Mouse (Mus musculus) stomach, embryonic 14.5 days (tissue): ENCODE data around the gene Neurl4. TPM values are rescaled to one million over a fixed set of nuclear protein-coding genes. Genes with fewer than 3 reads are reported as not detected.

Experiments
- ATAC-seq: fragments of 200-750 bp; cut with Nextera tagmentation; 2 replicates; pipeline ENCODE4 v1.8.0; 2017; ENCODE audit warnings: low read depth, moderate TSS enrichment; ENCODE audit not compliant: insufficient number of reproducible peaks, insufficient read depth, low FRiP score
- H3K27ac ChIP-seq: fragments of 300-500 bp; sonication (generic); 2 replicates; pipeline ENCODE4 v1.5.1; 2014; ENCODE audit warnings: mild to moderate bottlenecking, low read length, moderate library complexity, mixed read lengths
- H3K27me3 ChIP-seq: fragments of 300-500 bp; sonication (generic); 2 replicates; pipeline ENCODE4 v1.6.1; 2014; ENCODE audit warnings: low read length, control low read depth, mixed read lengths; ENCODE audit not compliant: control insufficient read depth, insufficient read depth
- H3K36me3 ChIP-seq: fragments of 300-500 bp; sonication (generic); 2 replicates; pipeline ENCODE4 v1.6.1; 2014; ENCODE audit warnings: mild to moderate bottlenecking, control low read depth, low read length, moderate library complexity, mixed read lengths; ENCODE audit not compliant: control insufficient read depth, insufficient read depth
- H3K4me1 ChIP-seq: fragments of 300-500 bp; sonication (generic); 2 replicates; pipeline ENCODE4 v1.6.1; 2014; ENCODE audit warnings: low read length, control low read depth, mixed read lengths; ENCODE audit not compliant: control insufficient read depth, insufficient read depth
- H3K4me2 ChIP-seq: fragments of 300-500 bp; sonication (generic); replicated peaks from 2 replicates; pipeline ENCODE4 v1.6.1; 2014; ENCODE audit warnings: low read depth, low read length, control low read depth
- H3K4me3 ChIP-seq: fragments of 300-500 bp; sonication (generic); 2 replicates; pipeline ENCODE4 v1.5.1; 2014; ENCODE audit warnings: low read depth, low read length, control low read depth
- H3K9ac ChIP-seq: fragments of 300-500 bp; sonication (generic); replicated peaks from 2 replicates; pipeline ENCODE4 v1.6.1; 2014; ENCODE audit warnings: low read depth, mild to moderate bottlenecking, control low read depth, low read length, moderate library complexity, mixed read lengths
- H3K9me3 ChIP-seq: fragments of 300-500 bp; sonication (generic); 2 replicates; pipeline ENCODE4 v1.6.1; 2016; ENCODE audit warnings: low read depth, low read length, control low read depth; ENCODE audit not compliant: control insufficient read depth
- WGBS: fragments of 180-500 bp; shearing (Covaris S2); extraction: QIAGEN DNeasy Blood & Tissue Kit; methylation state at CpG from one replicate; pipeline ENCODE4 v1.1.7; 2014; 5-methylcytosine and 5-hydroxymethylcytosine counted together
- polyA plus RNA-seq: library from polyadenylated mRNA; unstranded; fragments of >200 nt; fragmentation: Nextera tagmentation; extraction: Ambion mirVana; gene quantifications from 2 replicates; pipeline ENCODE4 v1.2.1, GENCODE M21; 2014

Gene Neurl4
- polyA plus RNA-seq, 1 experiment from 2014 or later = 12.6 TPM

- H3K4me1 ChIP-seq = peaks cover 23% of the 10 kb centered on the region
- 78% methylated on average over 3 of the region's 3 CpGs for WGBS
These were observed 22.5 kb upstream of the Neurl4 start for GRCm38 (mm10) chr11:69878399-69878798.

GRCm38 (mm10) chr11:69878952-69879351 is 21.9 kb upstream of the Neurl4 start:
- 0 out of 2 replicates have a peak overlapping the region, but pooled peaks have one; percentile 7 for H3K27ac ChIP-seq
- H3K4me1 ChIP-seq = peaks cover 23% of the 10 kb centered on the region
- no peaks in the 10 kb centered on the region for H3K36me3 ChIP-seq
- H3K27me3 ChIP-seq = no peaks in the 10 kb centered on the region
- H3K4me2 ChIP-seq = peak overlapping the region; percentile 71
- no peak overlapping the region for H3K9ac ChIP-seq
- no peaks in the 10 kb centered on the region for H3K9me3 ChIP-seq
- ATAC-seq = no peak
- peak overlapping the region; percentile 37 for H3K4me3 ChIP-seq
- WGBS = 83% methylated on average over 6 of the region's 6 CpGs

More at GRCm38 (mm10) chr11:69878399-69878798, 22.5 kb upstream of the Neurl4 start:
- Histone ChIP-seq H3K36me3 (no peaks in the 10 kb centered on the region), H3K9me3 (no peaks in the 10 kb centered on the region), H3K4me3 (no peak overlapping the region), H3K4me2 (no peak overlapping the region), H3K27me3 (no peaks in the 10 kb centered on the region), H3K27ac (0 out of 2 replicates have a peak overlapping the region, but pooled peaks have one; percentile 7), H3K9ac (no peak overlapping the region)
- no peak for ATAC-seq

- no peaks in the 10 kb centered on the region for H3K27me3 ChIP-seq
- no peak overlapping the region for H3K27ac ChIP-seq
- peak overlapping the region; percentile 25; the same call in 1 of the 2 replicates for H3K9ac ChIP-seq
- H3K4me2 ChIP-seq = peak overlapping the region; percentile 71
- ATAC-seq = no peak
- no peaks in the 10 kb centered on the region for H3K36me3 ChIP-seq
- WGBS = 46% methylated on average over 15 of the region's 15 CpGs
- peak overlapping the region; percentile 37 for H3K4me3 ChIP-seq
- H3K4me1 ChIP-seq = peaks cover 23% of the 10 kb centered on the region
- H3K9me3 ChIP-seq = no peaks in the 10 kb centered on the region
These were observed 21.2 kb upstream of the Neurl4 start for GRCm38 (mm10) chr11:69879711-69880110.

GRCm38 (mm10) chr11:69880506-69880852 is 20.4 kb upstream of the Neurl4 start:
- H3K4me3 ChIP-seq = peak overlapping the region; percentile 37
- ATAC-seq = peak; percentile 43; the same call in 1 of the 2 replicates
- H3K9me3 ChIP-seq = no peaks in the 10 kb centered on the region
- peak overlapping the region; percentile 25; the same call in 1 of the 2 replicates for H3K9ac ChIP-seq
- H3K4me2 ChIP-seq = peak overlapping the region; percentile 71
- no peaks in the 10 kb centered on the region for H3K27me3 ChIP-seq
- peaks cover 22% of the 10 kb centered on the region for H3K4me1 ChIP-seq
- H3K36me3 ChIP-seq = no peaks in the 10 kb centered on the region
- peak overlapping the region; percentile 89 for H3K27ac ChIP-seq
- under 1% methylated on average over 18 of the region's 18 CpGs for WGBS

GRCm38 (mm10) chr11:69880853-69881603 is 19.8 kb upstream of the Neurl4 start, which contains the start of gene Kctd11:
Kctd11 (minus strand) TSS chr11:69881406.
- Histone ChIP-seq H3K27me3 (no peaks in the 10 kb centered on the region), H3K4me3 (peak within 1 kb of the TSS; percentile 37), H3K4me1 (peaks cover 17% of the 10 kb centered on the region), H3K36me3 (no peaks in the 10 kb centered on the region), H3K9ac (peak within 1 kb of the TSS; percentile 49), H3K27ac (peak within 1 kb of the TSS; percentile 89), H3K9me3 (no peaks in the 10 kb centered on the region), H3K4me2 (peak within 1 kb of the TSS; percentile 71)
- under 1% methylated on average over 46 of the region's 46 CpGs for WGBS
- peak; percentile 87 for ATAC-seq

GRCm38 (mm10) chr11:69881787-69882670 is 18.8 kb upstream of the Neurl4 start:
- peak overlapping the region; percentile 49; the same call in 1 of the 2 replicates for H3K9ac ChIP-seq
- WGBS = 56% methylated on average over 21 of the region's 21 CpGs
- H3K9me3 ChIP-seq = no peaks in the 10 kb centered on the region
- H3K27ac ChIP-seq = peak overlapping the region; percentile 89
- no peak for ATAC-seq
- peak overlapping the region; percentile 37 for H3K4me3 ChIP-seq
- H3K36me3 ChIP-seq = no peaks in the 10 kb centered on the region
- H3K27me3 ChIP-seq = no peaks in the 10 kb centered on the region
- peak overlapping the region; percentile 71 for H3K4me2 ChIP-seq
- peaks cover 16% of the 10 kb centered on the region for H3K4me1 ChIP-seq

GRCm38 (mm10) chr11:69883066-69883465 is 17.8 kb upstream of the Neurl4 start:
- Histone ChIP-seq H3K9ac (no peak overlapping the region), H3K27ac (no peak overlapping the region), H3K9me3 (no peaks in the 10 kb centered on the region), H3K36me3 (no peaks in the 10 kb centered on the region), H3K4me1 (peaks cover 16% of the 10 kb centered on the region), H3K4me3 (no peak overlapping the region), H3K27me3 (no peaks in the 10 kb centered on the region), H3K4me2 (no peak overlapping the region)
- ATAC-seq = no peak
- 58% methylated on average over 4 of the region's 4 CpGs for WGBS

GRCm38 (mm10) chr11:69883527-69884151 is 17.2 kb upstream of the Neurl4 start:
- no peaks in the 10 kb centered on the region for H3K27me3 ChIP-seq
- 79% methylated on average over 8 of the region's 8 CpGs for WGBS
- no peak overlapping the region for H3K4me2 ChIP-seq
- H3K4me3 ChIP-seq = no peak overlapping the region
- H3K9ac ChIP-seq = no peak overlapping the region
- no peak for ATAC-seq
- no peak overlapping the region for H3K27ac ChIP-seq
- H3K36me3 ChIP-seq = no peaks in the 10 kb centered on the region
- peaks cover 16% of the 10 kb centered on the region for H3K4me1 ChIP-seq
- H3K9me3 ChIP-seq = no peaks in the 10 kb centered on the region
